Mouse (Mus musculus): Measurements from ENCODE around the gene Wdfy2.

- TF ChIP-seq CTCF (IDR thresholded peaks at IDR 0.05; ENCODE audit: extremely low read depth, insufficient read depth, low read length) (no peak), POLR2A (IDR thresholded peaks at IDR 0.05; ENCODE audit: extremely low read depth, insufficient read depth, low read length) (no peak)
These were observed 79.1 kb downstream of the Wdfy2 start for GRCm38 (mm10) chr14:62916488-62917034.

All from cortical plate, adult 2 months (tissue).